Mouse (Mus musculus): ENCODE data around the gene Klk1b22. TPM values are rescaled to one million over a fixed set of nuclear protein-coding genes. Genes with fewer than 3 reads are reported as not detected.
"Not testable (repeated sequence)": the region's sequence is repeated elsewhere in the genome, so short reads cannot be mapped to it uniquely, and the experiment has no call there.

Gene Klk1b22
- not detected in 2 replicates for polyA plus RNA-seq (2012; rRNA removed)

DNA sequence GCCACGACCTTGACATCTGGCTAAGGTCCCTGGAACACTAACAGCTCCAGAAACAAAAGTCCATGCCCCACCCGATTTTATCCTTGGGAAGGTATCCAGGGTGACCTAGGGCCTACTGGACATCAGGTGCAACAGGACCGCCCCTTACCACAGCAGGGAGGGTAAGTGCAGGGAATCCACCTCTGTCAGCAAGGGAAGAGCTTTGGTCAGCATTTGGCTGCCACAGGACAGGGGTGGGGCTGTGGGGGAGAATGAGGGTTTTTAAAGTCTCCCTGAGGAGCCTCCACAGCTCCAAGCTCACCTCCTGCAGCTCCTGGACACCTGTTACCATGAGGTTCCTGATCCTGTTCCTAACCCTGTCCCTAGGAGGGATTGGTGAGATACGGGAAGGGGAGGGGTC lies at the start of gene Klk1b22:
Gene Klk1b22, plus strand, starts transcription at position 301 of the 400 bp plus-strand sequence.
- 44% methylated on average over 4 of the region's 4 CpGs for WGBS
- no peak within 1 kb of the TSS for H3K4me3 ChIP-seq (ENCODE audit: low read depth, low read length)
- H3K27me3 ChIP-seq (ENCODE audit: control insufficient read depth, insufficient read depth, low read length): no peaks in the 10 kb centered on the region
- H3K4me1 ChIP-seq (ENCODE audit: control insufficient read depth, insufficient read depth, insufficient read length, low read length): no peaks in the 10 kb centered on the region
- no peaks in the 10 kb centered on the region for H3K36me3 ChIP-seq (ENCODE audit: control insufficient read depth, insufficient read depth, low read length)
- TF ChIP-seq CTCF (IDR thresholded peaks at IDR 0.05; ENCODE audit: extremely low read depth, insufficient read length, insufficient replicate concordance, low read depth, low read length): no peak
- TF ChIP-seq POLR2A (IDR thresholded peaks at IDR 0.05; ENCODE audit: low read depth, low read length): no peak
- no peak within 1 kb of the TSS for H3K27ac ChIP-seq (ENCODE audit: insufficient read depth, low read depth, low read length)

DNA sequence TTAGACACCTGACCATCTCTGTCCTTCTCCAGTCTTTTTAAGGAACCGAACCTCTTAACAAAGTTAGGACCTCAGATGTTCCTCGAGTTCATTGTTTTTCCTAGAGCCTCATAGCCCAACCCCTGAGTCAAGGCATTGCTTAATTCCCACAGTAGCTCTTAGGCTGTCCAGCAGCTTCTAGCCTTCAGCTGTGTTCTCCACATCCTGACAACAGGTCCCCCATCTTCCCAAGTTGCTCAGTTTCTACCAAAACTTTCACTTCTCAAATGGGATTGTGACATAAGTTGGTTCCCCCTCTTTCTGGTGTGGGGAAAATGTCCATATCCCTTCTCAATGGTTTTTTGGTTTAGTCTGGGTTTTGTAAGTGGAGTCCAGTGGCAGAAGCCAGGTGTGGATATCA lies 40.4 kb upstream of the Klk1b22 start:
- Histone ChIP-seq H3K4me3 (ENCODE audit: low read depth, low read length) (no peak overlapping the region), H3K4me1 (ENCODE audit: control insufficient read depth, insufficient read depth, insufficient read length, low read length) (no peaks in the 10 kb centered on the region), H3K27ac (ENCODE audit: insufficient read depth, low read depth, low read length) (no peak overlapping the region), H3K36me3 (ENCODE audit: control insufficient read depth, insufficient read depth, low read length) (no peaks in the 10 kb centered on the region), H3K27me3 (ENCODE audit: control insufficient read depth, insufficient read depth, low read length) (no peaks in the 10 kb centered on the region)
- no peak for TF ChIP-seq POLR2A (IDR thresholded peaks at IDR 0.05; ENCODE audit: low read depth, low read length)
- no peak for TF ChIP-seq CTCF (IDR thresholded peaks at IDR 0.05; ENCODE audit: extremely low read depth, insufficient read length, insufficient replicate concordance, low read depth, low read length)
- 73% methylated on average over 2 of the region's 2 CpGs for WGBS

DNA sequence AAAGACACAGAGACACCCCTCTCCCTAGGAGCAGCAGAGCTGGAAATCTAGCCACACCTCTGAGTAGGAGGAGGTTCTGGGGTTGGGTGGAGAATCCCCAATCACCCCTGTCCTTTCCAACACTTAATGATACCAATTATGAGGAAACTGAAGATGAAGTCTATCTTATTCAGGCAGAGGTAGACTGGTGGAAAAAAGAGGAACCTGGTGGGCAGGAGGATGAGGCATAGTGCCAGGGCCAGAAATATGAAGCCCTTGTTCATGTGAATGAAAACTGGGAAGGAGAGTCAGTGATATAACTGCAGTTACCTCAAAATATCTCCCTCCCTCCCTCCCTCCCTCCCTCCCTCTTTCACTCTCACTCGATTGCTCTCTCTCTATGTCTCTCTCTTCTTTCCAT lies 34.8 kb upstream of the Klk1b22 start:
- H3K4me3 ChIP-seq (ENCODE audit: low read depth, low read length): no peak overlapping the region
- H3K27ac ChIP-seq (ENCODE audit: insufficient read depth, low read depth, low read length): no peak overlapping the region
- H3K27me3 ChIP-seq (ENCODE audit: control insufficient read depth, insufficient read depth, low read length): no peaks in the 10 kb centered on the region
- 10% methylated on average over 1 of the region's 1 CpGs for WGBS
- TF ChIP-seq POLR2A (IDR thresholded peaks at IDR 0.05; ENCODE audit: low read depth, low read length): no peak
- no peak for TF ChIP-seq CTCF (IDR thresholded peaks at IDR 0.05; ENCODE audit: extremely low read depth, insufficient read length, insufficient replicate concordance, low read depth, low read length)
- H3K4me1 ChIP-seq (ENCODE audit: control insufficient read depth, insufficient read depth, insufficient read length, low read length): no peaks in the 10 kb centered on the region
- H3K36me3 ChIP-seq (ENCODE audit: control insufficient read depth, insufficient read depth, low read length): no peaks in the 10 kb centered on the region

DNA sequence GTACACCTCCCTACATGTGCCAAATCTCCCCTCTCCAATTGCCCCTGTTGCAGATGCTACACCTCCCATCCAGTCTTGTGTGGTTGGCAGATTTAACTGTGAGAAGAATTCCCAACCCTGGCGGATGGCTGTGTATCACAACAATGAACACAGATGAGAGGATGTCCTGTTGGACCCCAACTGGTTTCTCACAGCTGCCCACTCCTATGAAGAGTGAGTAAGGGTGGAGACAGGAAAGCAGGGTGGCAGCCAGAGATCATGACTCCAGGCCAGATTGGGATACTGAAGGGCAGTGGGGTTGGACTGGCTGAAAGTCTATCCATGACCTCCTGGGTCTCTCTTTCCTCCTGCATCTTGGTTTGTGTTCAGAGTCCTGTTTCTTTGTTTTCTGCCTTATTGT lies 16.4 kb upstream of the Klk1b22 start:
- no peak overlapping the region for H3K27ac ChIP-seq (ENCODE audit: insufficient read depth, low read depth, low read length)
- H3K4me1 ChIP-seq (ENCODE audit: control insufficient read depth, insufficient read depth, insufficient read length, low read length): no peaks in the 10 kb centered on the region
- H3K36me3 ChIP-seq (ENCODE audit: control insufficient read depth, insufficient read depth, low read length): no peaks in the 10 kb centered on the region
- TF ChIP-seq CTCF (IDR thresholded peaks at IDR 0.05; ENCODE audit: extremely low read depth, insufficient read length, insufficient replicate concordance, low read depth, low read length) (no peak), POLR2A (IDR thresholded peaks at IDR 0.05; ENCODE audit: low read depth, low read length) (no peak)
- H3K4me3 ChIP-seq (ENCODE audit: low read depth, low read length): no peak overlapping the region
- H3K27me3 ChIP-seq (ENCODE audit: control insufficient read depth, insufficient read depth, low read length): no peaks in the 10 kb centered on the region
- 93% methylated on average over 1 of the region's 1 CpGs for WGBS

DNA sequence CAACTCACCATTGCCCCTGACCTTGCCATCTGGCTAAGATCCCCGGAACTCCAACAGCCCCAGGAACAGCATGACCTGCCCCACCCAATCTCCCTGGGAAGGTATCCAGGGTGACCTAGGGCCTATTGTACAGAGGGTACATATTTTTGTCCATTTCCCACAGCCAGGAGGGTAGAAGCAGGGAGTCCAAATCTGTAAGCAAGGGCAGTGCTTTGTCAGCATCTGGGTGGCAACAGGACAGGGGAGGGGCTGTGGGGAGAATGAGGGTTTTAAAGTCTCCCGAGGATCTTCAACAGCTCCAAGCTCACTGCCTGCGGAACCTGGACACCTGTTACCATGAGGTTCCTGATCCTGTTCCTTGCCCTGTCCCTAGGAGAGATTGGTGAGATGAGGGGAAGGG lies 10.4 kb upstream of the Klk1b22 start, which contains the start of gene Klk1b21:
Gene Klk1b21, plus strand, starts transcription at position 301 of the 400 bp plus-strand sequence.
- H3K4me1 ChIP-seq (ENCODE audit: control insufficient read depth, insufficient read depth, insufficient read length, low read length); H3K27ac ChIP-seq (ENCODE audit: insufficient read depth, low read depth, low read length); H3K36me3 ChIP-seq (ENCODE audit: control insufficient read depth, insufficient read depth, low read length); H3K4me3 ChIP-seq (ENCODE audit: low read depth, low read length); H3K27me3 ChIP-seq (ENCODE audit: control insufficient read depth, insufficient read depth, low read length): not testable (repeated sequence)
- WGBS: 42% methylated on average over 3 of the region's 3 CpGs

DNA sequence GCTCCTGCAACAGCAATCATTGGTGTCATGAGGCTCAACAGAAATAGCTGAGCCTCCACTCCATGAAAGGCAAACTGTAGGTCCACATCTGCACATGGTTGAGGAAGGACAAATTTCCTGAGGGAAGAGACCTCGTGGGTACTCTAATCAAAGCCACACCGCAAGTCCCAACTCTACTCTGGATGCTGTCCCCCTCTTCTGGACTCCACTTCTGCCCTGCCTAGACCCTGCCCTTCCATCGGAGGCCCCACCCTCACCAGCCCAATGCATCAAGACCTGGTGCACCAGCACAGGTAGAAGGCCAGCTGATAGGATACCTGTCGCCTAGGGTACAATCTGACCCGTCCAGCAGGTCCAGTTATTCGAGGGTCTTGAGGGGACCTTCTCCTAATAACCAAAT lies 11.0 kb downstream of the Klk1b22 start:
- Histone ChIP-seq H3K4me3 (ENCODE audit: low read depth, low read length) (no peak overlapping the region), H3K36me3 (ENCODE audit: control insufficient read depth, insufficient read depth, low read length) (no peaks in the 10 kb centered on the region), H3K27ac (ENCODE audit: insufficient read depth, low read depth, low read length) (no peak overlapping the region), H3K27me3 (ENCODE audit: control insufficient read depth, insufficient read depth, low read length) (no peaks in the 10 kb centered on the region), H3K4me1 (ENCODE audit: control insufficient read depth, insufficient read depth, insufficient read length, low read length) (no peaks in the 10 kb centered on the region)
- WGBS: 94% methylated on average over 6 of the region's 6 CpGs
- TF ChIP-seq CTCF (IDR thresholded peaks at IDR 0.05; ENCODE audit: extremely low read depth, insufficient read length, insufficient replicate concordance, low read depth, low read length) (no peak), POLR2A (IDR thresholded peaks at IDR 0.05; ENCODE audit: low read depth, low read length) (no peak)

DNA sequence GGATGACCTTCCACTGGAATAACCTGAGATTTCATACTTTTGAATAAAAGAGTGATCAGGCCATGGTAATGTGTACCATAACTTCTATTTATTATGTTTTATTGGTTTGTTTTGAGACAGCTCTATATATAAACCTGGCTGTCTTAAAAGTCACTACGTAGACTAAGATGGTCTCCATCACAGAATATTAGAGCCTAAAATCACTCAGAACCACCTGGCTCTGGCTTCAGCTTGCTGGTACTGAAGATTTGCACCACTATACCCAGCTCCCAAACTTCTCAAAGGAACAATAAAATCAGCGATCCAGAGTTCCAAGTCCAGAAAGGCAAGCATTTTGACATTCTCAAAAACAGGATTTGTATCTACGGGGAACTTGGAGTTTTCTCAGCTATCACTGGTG lies 24.0 kb downstream of the Klk1b22 start, which contains the start of gene Klk1b16:
Gene Klk1b16, plus strand, starts transcription at position 301 of the 400 bp plus-strand sequence.
- Histone ChIP-seq H3K27me3 (ENCODE audit: control insufficient read depth, insufficient read depth, low read length) (no peaks in the 10 kb centered on the region), H3K4me1 (ENCODE audit: control insufficient read depth, insufficient read depth, insufficient read length, low read length) (no peaks in the 10 kb centered on the region), H3K36me3 (ENCODE audit: control insufficient read depth, insufficient read depth, low read length) (no peaks in the 10 kb centered on the region), H3K27ac (ENCODE audit: insufficient read depth, low read depth, low read length) (no peak within 1 kb of the TSS), H3K4me3 (ENCODE audit: low read depth, low read length) (no peak within 1 kb of the TSS)
- 88% methylated on average over 3 of the region's 3 CpGs for WGBS
- TF ChIP-seq POLR2A (IDR thresholded peaks at IDR 0.05; ENCODE audit: low read depth, low read length): no peak
- no peak for TF ChIP-seq CTCF (IDR thresholded peaks at IDR 0.05; ENCODE audit: extremely low read depth, insufficient read length, insufficient replicate concordance, low read depth, low read length)

Other genes starting within 250 kb of the Klk1b22 start
- not detected in 2 replicates for gene Klk4, start 231.5 kb upstream of the Klk1b22 start, polyA plus RNA-seq (2012; rRNA removed)
- not detected in 2 replicates for gene Klk15, start 178.9 kb upstream of the Klk1b22 start, polyA plus RNA-seq (2012; rRNA removed)
- 0.43 TPM in 1 of 2 replicates, not detected in the other for gene Klk1b8, start 162.0 kb upstream of the Klk1b22 start, polyA plus RNA-seq (2012; rRNA removed)
- gene Klk1b1, start 145.9 kb upstream of the Klk1b22 start, polyA plus RNA-seq (2012; rRNA removed): not detected in 2 replicates
- not detected in 2 replicates for gene Klk1b9, start 136.6 kb upstream of the Klk1b22 start, polyA plus RNA-seq (2012; rRNA removed)
- 8.5 TPM in 1 of 2 replicates, not detected in the other for gene Klk1b11, start 116.8 kb upstream of the Klk1b22 start, polyA plus RNA-seq (2012; rRNA removed)
- gene Klk1b26, start 100.5 kb upstream of the Klk1b22 start, polyA plus RNA-seq (2012; rRNA removed): 0.13 TPM in 1 of 2 replicates, not detected in the other
- gene Klk1b27, start 60.4 kb upstream of the Klk1b22 start, polyA plus RNA-seq (2012; rRNA removed): 0.52 and 0.65 TPM in 2 replicates
- gene Klk1b21, start 10.3 kb upstream of the Klk1b22 start, polyA plus RNA-seq (2012; rRNA removed): not detected in 2 replicates
- gene Klk1b16, start 24.1 kb downstream of the Klk1b22 start, polyA plus RNA-seq (2012; rRNA removed): not detected in 2 replicates
- 1.9 TPM in 1 of 2 replicates, not detected in the other for gene Klk1b24, start 75.6 kb downstream of the Klk1b22 start, polyA plus RNA-seq (2012; rRNA removed)
- gene Klk1b3, start 85.5 kb downstream of the Klk1b22 start, polyA plus RNA-seq (2012; rRNA removed): 0.19 and 4.6 TPM in 2 replicates
- gene Klk1b4, start 94.8 kb downstream of the Klk1b22 start, polyA plus RNA-seq (2012; rRNA removed): 10.1 TPM in 1 of 2 replicates, not detected in the other
- gene Klk1b5, start 103.3 kb downstream of the Klk1b22 start, polyA plus RNA-seq (2012; rRNA removed): 0.28 and 19.2 TPM in 2 replicates
- gene Klk1, start 112.7 kb downstream of the Klk1b22 start, polyA plus RNA-seq (2012; rRNA removed): 153 and 2,676 TPM in 2 replicates
- gene Gm36864, start 123.5 kb downstream of the Klk1b22 start, polyA plus RNA-seq (2012; rRNA removed): not detected in 2 replicates
- gene 1700028J19Rik, start 134.0 kb downstream of the Klk1b22 start, polyA plus RNA-seq (2012; rRNA removed): 0.77 and 1.9 TPM in 2 replicates
- gene 2410002F23Rik, start 134.0 kb downstream of the Klk1b22 start, polyA plus RNA-seq (2012; rRNA removed): 43.4 and 66.3 TPM in 2 replicates
- not detected in 2 replicates for gene Acp4, start 144.7 kb downstream of the Klk1b22 start, polyA plus RNA-seq (2012; rRNA removed)
- gene Gm15517, start 148.8 kb downstream of the Klk1b22 start, polyA plus RNA-seq (2012; rRNA removed): not detected in 2 replicates
- 0.82 and 1.3 TPM in 2 replicates for gene Clec11a, start 194.2 kb downstream of the Klk1b22 start, polyA plus RNA-seq (2012; rRNA removed)
- 0.81 and 2.1 TPM in 2 replicates for gene Shank1, start 197.6 kb downstream of the Klk1b22 start, polyA plus RNA-seq (2012; rRNA removed)